Mouse (Mus musculus): ENCODE results near the gene Ankdd1a. TPM values are rescaled to one million over a fixed set of nuclear protein-coding genes. Genes with fewer than 3 reads are reported as not detected.

Ankdd1a gene
- total RNA-seq (2023): 1 to 10 TPM in 1 of 2 experiments, under 1 TPM in 1; 0.38 to 1.0 TPM

DNA sequence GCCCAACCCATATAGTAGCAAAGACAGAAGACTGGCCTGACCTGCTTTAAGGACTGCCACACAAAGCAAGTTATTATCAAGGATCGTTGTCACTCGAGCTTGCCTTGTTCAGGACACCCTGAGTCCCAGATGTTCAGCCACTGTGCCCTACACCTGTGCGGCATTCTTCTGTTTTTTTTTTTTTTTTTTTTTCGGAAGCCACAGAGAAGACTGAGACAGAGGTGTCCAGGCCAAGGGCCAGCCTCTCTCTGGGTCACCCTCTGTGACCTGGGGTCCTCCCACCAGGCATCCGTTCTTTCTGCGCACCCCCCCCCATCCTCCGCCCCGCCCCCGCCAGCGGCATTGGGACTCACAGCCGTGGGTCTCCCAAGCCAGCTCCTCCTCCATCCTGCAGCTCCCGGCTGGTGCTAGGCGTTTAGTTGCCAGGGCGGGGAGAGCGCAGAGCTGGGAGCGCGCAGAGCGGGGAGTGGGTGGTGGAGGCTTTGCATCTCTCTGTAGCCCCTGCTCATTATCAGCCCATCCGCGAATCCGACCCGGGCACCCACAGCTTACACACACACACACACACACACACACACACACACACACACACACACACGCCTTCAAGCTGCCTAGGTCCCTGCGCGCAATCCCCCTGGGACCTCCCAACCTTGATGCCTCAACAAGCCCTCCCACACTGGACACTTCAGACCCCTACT, at the start of gene Ankdd1a:
Ankdd1a (minus strand) TSS at position 387 of the 698 bp plus-strand sequence.

DNA sequence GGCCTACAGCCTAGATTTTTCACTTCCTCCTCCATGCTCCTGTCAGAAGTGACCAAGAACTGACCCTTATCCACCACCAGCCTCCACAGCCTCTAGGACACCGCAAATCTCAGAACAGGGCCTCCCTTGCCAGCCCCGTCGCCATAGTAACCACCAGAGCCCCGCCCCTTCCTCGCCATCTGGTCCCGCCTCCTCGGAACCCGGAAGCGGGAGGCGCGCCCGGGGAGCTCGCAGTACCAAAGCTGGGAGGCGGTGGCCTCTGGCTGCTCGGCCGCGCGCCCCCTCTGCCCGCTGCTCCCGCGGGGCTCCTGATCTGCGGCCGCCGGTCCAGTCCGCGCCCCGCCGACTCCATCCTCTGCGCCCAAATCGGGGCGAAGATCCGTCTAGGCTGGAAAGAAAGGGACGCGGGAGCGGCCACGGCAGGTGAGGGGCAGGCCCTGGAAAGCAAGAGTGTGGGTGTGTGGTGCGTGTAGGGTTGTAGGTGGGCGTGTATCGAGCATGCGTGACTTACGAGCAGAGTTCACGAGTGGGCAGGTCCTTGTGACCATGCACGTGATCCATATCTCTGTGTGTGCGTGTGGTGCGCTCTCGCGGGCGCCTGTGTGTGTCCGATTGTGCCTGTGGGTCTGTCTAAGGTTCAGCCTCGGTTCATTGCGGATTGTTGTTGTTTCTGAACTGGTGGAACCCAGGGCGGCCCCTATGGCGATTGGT, 59.1 kb downstream of the Ankdd1a start, which contains the start of gene Spg21:
Spg21 (plus strand) TSS at position 216 of the 711 bp plus-strand sequence.

Other genes with a start within 250 kb of the Ankdd1a start
- 10 to 100 TPM; 18.7 to 19.0 TPM for gene Clpx, start 225.9 kb downstream of the Ankdd1a start, total RNA-seq (2023)
- gene Pdcd7, start 174.1 kb downstream of the Ankdd1a start, total RNA-seq (2023): 10 to 100 TPM; 12.2 to 12.7 TPM
- gene Ubap1l, start 159.2 kb downstream of the Ankdd1a start, total RNA-seq (2023): under 1 TPM in 1 of 2 experiments, not detected in 1; 0.47 TPM
- gene Kbtbd13, start 128.5 kb downstream of the Ankdd1a start, total RNA-seq (2023): not detected
- not detected for gene Rasl12, start 121.7 kb downstream of the Ankdd1a start, total RNA-seq (2023)
- not detected for gene Slc51b, start 97.2 kb downstream of the Ankdd1a start, total RNA-seq (2023)
- 1 to 10 TPM; 4.9 to 7.3 TPM for gene Mtfmt, start 84.4 kb downstream of the Ankdd1a start, total RNA-seq (2023)
- gene Spg21, start 59.2 kb downstream of the Ankdd1a start, total RNA-seq (2023): 10 to 100 TPM; 63.4 to 78.5 TPM
- gene Plekho2, start 59.8 kb upstream of the Ankdd1a start, total RNA-seq (2023): 100 to 1,000 TPM; 196 to 205 TPM
- gene Pif1, start 67.0 kb upstream of the Ankdd1a start, total RNA-seq (2023): 10 to 100 TPM in 1 of 2 experiments, 1 to 10 TPM in 1; 8.2 to 10.9 TPM
- gene Rbpms2, start 109.5 kb upstream of the Ankdd1a start, total RNA-seq (2023): under 1 TPM; 0.49 to 0.88 TPM
- gene Oaz2, start 147.8 kb upstream of the Ankdd1a start, total RNA-seq (2023): 10 to 100 TPM; 61.8 to 64.5 TPM

Measured in neutrophil, adult 59 days (primary cell).